Comparison of ENCODE assay signal across 9 mouse cellular contexts in the genomic region with DNA sequence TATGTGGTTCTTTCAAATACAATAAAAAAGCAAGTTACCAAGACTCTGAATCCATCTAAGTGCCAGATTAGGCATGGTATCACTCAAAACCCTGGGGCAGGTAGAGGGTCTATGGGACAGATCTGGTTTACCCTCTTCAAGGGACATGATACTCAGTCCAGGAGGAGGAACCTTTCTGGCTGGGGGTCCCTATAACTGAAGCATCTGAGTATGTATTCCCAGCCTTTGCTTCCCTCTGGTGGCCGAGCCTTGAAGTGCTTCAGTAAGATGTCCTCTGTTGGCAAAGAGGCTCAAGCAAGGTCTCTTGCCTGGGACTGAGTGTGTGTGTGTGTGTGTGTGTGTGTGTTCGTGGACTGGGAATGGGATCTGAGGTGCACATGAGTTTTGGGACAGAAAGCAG.
DNase-seq lines count a peak whose midpoint lies in the region; ATAC-seq and TF ChIP-seq lines count a peak whose summit lies in the region.
"Had no signal": no experiment of that assay in that cellular context is flagged by ENCODE, and none has a peak within 500 bp of the region (broad histone marks: within the 10 kb centered on the region; RNA-seq: fewer than 3 reads in every experiment).

No protein-coding gene starts in this region.

- ATAC-seq in forebrain, embryonic 12.5 days (ENCODE audit: low FRiP score) = peak; percentile 70
- ATAC-seq in hindbrain, embryonic 12.5 days (ENCODE audit: low FRiP score) = peak; percentile 61

- no peaks in the 10 kb centered on the region for H3K36me3 ChIP-seq in ES-Bruce4 (ENCODE audit: control insufficient read depth, insufficient read depth, low read length, poor library complexity, severe bottlenecking)
- no peaks in the 10 kb centered on the region for H3K36me3 ChIP-seq in forebrain, embryonic 12.5 days (replicated peaks)
- H3K36me3 ChIP-seq in hindbrain, embryonic 12.5 days = no peaks in the 10 kb centered on the region

- H3K4me1 ChIP-seq in ES-Bruce4 (ENCODE audit: control insufficient read depth, insufficient read depth, low read length) = no peaks in the 10 kb centered on the region
- H3K4me1 ChIP-seq in forebrain, embryonic 12.5 days = no peaks in the 10 kb centered on the region
- H3K4me1 ChIP-seq in hindbrain, embryonic 12.5 days = peaks cover 6% of the 10 kb centered on the region; the same call in 1 of the 2 replicates

- peak; percentile 45 to 61 for DNase-seq in adrenal gland, postnatal 36 days
- DNase-seq in layer of hippocampus, adult 9-10 months (ENCODE audit: low spot score) = peak; percentile 71
- peak; percentile 8 for DNase-seq in lung, postnatal 25 days (ENCODE audit: low spot score)
- DNase-seq in right cerebral cortex, postnatal 14 days = peak; percentile 88
- DNase-seq in T-cell, adult 2 months (ENCODE audit: low spot score) = no peak

- TF ChIP-seq CTCF in ES-Bruce4 (IDR thresholded peaks at IDR 0.05; ENCODE audit: low read depth, low read length) = peak; percentile 41

- no peak overlapping the region for H3K4me2 ChIP-seq in forebrain, embryonic 12.5 days
- no peak overlapping the region for H3K4me2 ChIP-seq in hindbrain, embryonic 12.5 days (replicated peaks)

- 21% methylated on average over 2 of the region's 2 CpGs for WGBS in forebrain, embryonic 12.5 days
- 14% methylated on average over 2 of the region's 2 CpGs for WGBS in hindbrain, embryonic 12.5 days

- TF ChIP-seq POLR2A in ES-Bruce4 (IDR thresholded peaks at IDR 0.05; ENCODE audit: insufficient read depth, low read length) = no peak

- H3K27ac ChIP-seq in ES-Bruce4 (ENCODE audit: insufficient read depth, low read length) = no peak overlapping the region
- no peak overlapping the region for H3K27ac ChIP-seq in forebrain, embryonic 12.5 days
- no peak overlapping the region for H3K27ac ChIP-seq in hindbrain, embryonic 12.5 days
- H3K27ac ChIP-seq: macrophage had no signal

- no peak overlapping the region for H3K4me3 ChIP-seq in ES-Bruce4 (ENCODE audit: low read depth, low read length)
- H3K4me3 ChIP-seq in forebrain, embryonic 12.5 days (replicated peaks) = no peak overlapping the region
- H3K4me3 ChIP-seq in hindbrain, embryonic 12.5 days = no peak overlapping the region

- no peaks in the 10 kb centered on the region for H3K27me3 ChIP-seq in ES-Bruce4 (ENCODE audit: control insufficient read depth, insufficient read depth, low read length, poor library complexity, severe bottlenecking)
- H3K27me3 ChIP-seq in forebrain, embryonic 12.5 days = peaks cover 16% of the 10 kb centered on the region; the same call in 1 of the 2 replicates
- peaks cover 3% of the 10 kb centered on the region for H3K27me3 ChIP-seq in hindbrain, embryonic 12.5 days

- H3K9ac ChIP-seq in ES-Bruce4 (ENCODE audit: low read depth, poor library complexity, severe bottlenecking) = no peak overlapping the region
- no peak overlapping the region for H3K9ac ChIP-seq in forebrain, embryonic 12.5 days
- H3K9ac ChIP-seq in hindbrain, embryonic 12.5 days = no peak overlapping the region

- no peaks in the 10 kb centered on the region for H3K9me3 ChIP-seq in ES-Bruce4 (replicated peaks; ENCODE audit: control insufficient read depth, insufficient read depth, low read length, poor library complexity, severe bottlenecking)
- no peaks in the 10 kb centered on the region for H3K9me3 ChIP-seq in forebrain, embryonic 12.5 days
- H3K9me3 ChIP-seq in hindbrain, embryonic 12.5 days (replicated peaks) = no peaks in the 10 kb centered on the region

- no peak for TF ChIP-seq EP300 in ES-Bruce4 (IDR thresholded peaks at IDR 0.05; ENCODE audit: insufficient read depth, low read depth, low read length)
